Mouse (Mus musculus): ENCODE data around the gene Fblim1.

DNA sequence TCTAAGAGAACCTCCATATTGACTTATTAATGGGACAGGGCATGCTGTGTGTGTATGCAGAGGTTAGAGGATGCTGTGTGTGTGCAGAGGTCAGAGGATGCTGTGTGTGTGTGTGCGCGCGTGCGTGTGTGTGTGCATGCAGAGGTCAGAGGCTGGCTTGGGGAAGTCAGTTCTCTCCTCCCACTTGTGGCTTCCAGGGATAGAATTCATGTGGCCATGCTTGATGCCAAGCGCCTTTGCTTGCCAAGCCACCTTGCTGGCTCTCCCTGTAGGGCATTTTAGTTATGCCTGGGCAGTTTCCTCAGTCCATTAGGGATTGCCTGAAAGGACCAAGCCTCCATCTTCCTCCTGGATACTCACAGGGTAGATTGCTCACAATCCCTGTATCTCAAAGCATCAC lies 30.8 kb upstream of the Fblim1 start:
- TF ChIP-seq CTCF (IDR thresholded peaks at IDR 0.05; ENCODE audit: low read depth) (no peak), EP300 (IDR thresholded peaks at IDR 0.05; ENCODE audit: low read depth) (no peak)

All from liver, postnatal 0 days (tissue).